Mouse (Mus musculus): ENCODE data around the gene Pom121l12. TPM values are rescaled to one million over a fixed set of nuclear protein-coding genes. Genes with fewer than 3 reads are reported as not detected.

Pom121l12 gene
- polyA plus RNA-seq (2017; shearing (Covaris generic)) = not detected

GRCm38 (mm10) chr11:14598976-14599375, at the start of gene Pom121l12:
Gene Pom121l12, plus strand, starts transcription at chr11:14599276.

